Mouse (Mus musculus): Measurements from ENCODE around the gene Eya2.

GRCm38 (mm10) chr2:165733701-165734100, 138.9 kb downstream of the Eya2 start:
- TF ChIP-seq POLR2A (IDR thresholded peaks at IDR 0.05; ENCODE audit: extremely low read depth, insufficient read depth, low read length) (no peak), CTCF (IDR thresholded peaks at IDR 0.05; ENCODE audit: low read depth, low read length) (no peak)

Data from liver, adult 2 months (tissue).